Mouse (Mus musculus): ENCODE data around the gene Pate2.

- TF ChIP-seq CTCF (IDR thresholded peaks at IDR 0.05): no peak
- no peak for TF ChIP-seq EP300 (IDR thresholded peaks at IDR 0.05; ENCODE audit: insufficient read depth, low read depth, low read length)
- no peak for TF ChIP-seq POLR2A (IDR thresholded peaks at IDR 0.05; ENCODE audit: insufficient read depth, low read depth, low read length)
Observed at GRCm38 (mm10) chr9:35574416-35574815, 4.3 kb downstream of the Pate2 start.

Measured in heart, adult 2 months (tissue).